Mouse (Mus musculus): Measurements from ENCODE around the gene Prickle4. TPM values are rescaled to one million over a fixed set of nuclear protein-coding genes. Genes with fewer than 3 reads are reported as not detected.
A peak's percentile ranks its signal among the peaks of the same experiment; 100 is the strongest.
"Not testable (repeated sequence)": the region's sequence is repeated elsewhere in the genome, so short reads cannot be mapped to it uniquely, and the experiment has no call there.

Prickle4 gene
- polyA plus RNA-seq, 1 experiment from 2014 or later = 0.51 TPM

DNA sequence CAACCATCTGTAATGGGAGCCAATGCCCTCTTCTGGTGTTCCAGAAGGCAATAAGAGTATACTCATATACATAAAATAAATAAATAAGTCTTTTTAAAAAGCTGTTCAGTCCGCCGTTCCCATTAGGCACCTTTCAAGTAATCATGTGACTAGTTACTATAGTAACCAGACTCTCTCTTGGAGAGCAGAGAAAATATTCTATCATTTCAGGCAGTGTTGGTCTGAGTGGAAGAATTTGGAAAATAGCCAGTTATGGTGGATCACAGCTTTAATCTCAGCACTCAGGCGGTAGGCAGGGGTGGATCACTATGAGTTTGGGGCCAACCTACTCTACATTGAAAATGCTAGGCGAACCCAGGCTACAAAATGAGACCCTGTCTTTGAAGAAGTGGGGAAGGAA lies 25.4 kb downstream of the Prickle4 start:
- no peak overlapping the region for H3K4me2 ChIP-seq (replicated peaks; ENCODE audit: low read depth)
- no peak overlapping the region for H3K27ac ChIP-seq (replicated peaks)
- H3K36me3 ChIP-seq (ENCODE audit: control insufficient read depth, insufficient read depth, low read length) = no peaks in the 10 kb centered on the region
- 63% methylated on average over 4 of the region's 4 CpGs for WGBS
- no peaks in the 10 kb centered on the region for H3K9me3 ChIP-seq (ENCODE audit: control insufficient read depth, low read length)
- peaks cover 4% of the 10 kb centered on the region for H3K4me1 ChIP-seq (replicated peaks; ENCODE audit: control insufficient read depth, insufficient read depth)
- no peaks in the 10 kb centered on the region for H3K27me3 ChIP-seq (ENCODE audit: control insufficient read depth, insufficient read depth, low read length)
- H3K4me3 ChIP-seq (ENCODE audit: low read depth, low read length) = no peak overlapping the region
- no peak for DNase-seq (ENCODE audit: low spot score)
- no peak overlapping the region for H3K9ac ChIP-seq (ENCODE audit: low read length)
- TF ChIP-seq EP300 (optimal IDR thresholded peaks at IDR 0.05) = no peak
- TF ChIP-seq CTCF (IDR thresholded peaks at IDR 0.05; ENCODE audit: low read depth) = no peak
- ATAC-seq (ENCODE audit: low FRiP score, low TSS enrichment) = no peak

DNA sequence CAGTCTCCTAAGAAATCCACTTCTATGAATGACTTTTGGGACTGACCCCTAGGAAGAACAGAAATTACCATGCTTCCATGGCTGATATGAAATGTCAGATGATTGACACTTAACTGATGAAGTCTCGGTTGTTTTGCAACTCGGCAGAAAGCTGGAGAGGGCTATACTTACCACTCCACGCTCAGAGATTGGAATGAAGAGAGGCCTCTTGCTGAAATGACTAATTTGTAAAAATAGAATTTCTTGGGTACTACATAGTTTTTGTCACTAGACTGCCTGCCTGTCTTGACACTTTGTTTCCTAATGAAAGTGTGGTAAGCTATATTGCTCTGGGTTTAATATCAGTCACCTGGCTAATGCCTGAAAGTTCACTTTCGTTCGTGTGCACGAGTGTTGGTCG lies 30.1 kb downstream of the Prickle4 start:
- Histone ChIP-seq H3K27ac (replicated peaks) (no peak overlapping the region), H3K36me3 (ENCODE audit: control insufficient read depth, insufficient read depth, low read length) (no peaks in the 10 kb centered on the region), H3K9me3 (ENCODE audit: control insufficient read depth, low read length) (no peaks in the 10 kb centered on the region), H3K9ac (ENCODE audit: low read length) (no peak overlapping the region), H3K27me3 (ENCODE audit: control insufficient read depth, insufficient read depth, low read length) (no peaks in the 10 kb centered on the region), H3K4me3 (ENCODE audit: low read depth, low read length) (no peak overlapping the region), H3K4me1 (replicated peaks; ENCODE audit: control insufficient read depth, insufficient read depth) (no peaks in the 10 kb centered on the region), H3K4me2 (replicated peaks; ENCODE audit: low read depth) (no peak overlapping the region)
- TF ChIP-seq EP300 (optimal IDR thresholded peaks at IDR 0.05) = no peak
- no peak for TF ChIP-seq CTCF (IDR thresholded peaks at IDR 0.05; ENCODE audit: low read depth)
- 84% methylated on average over 7 of the region's 7 CpGs for WGBS
- DNase-seq (ENCODE audit: low spot score) (no peak), ATAC-seq (ENCODE audit: low FRiP score, low TSS enrichment) (no peak)

DNA sequence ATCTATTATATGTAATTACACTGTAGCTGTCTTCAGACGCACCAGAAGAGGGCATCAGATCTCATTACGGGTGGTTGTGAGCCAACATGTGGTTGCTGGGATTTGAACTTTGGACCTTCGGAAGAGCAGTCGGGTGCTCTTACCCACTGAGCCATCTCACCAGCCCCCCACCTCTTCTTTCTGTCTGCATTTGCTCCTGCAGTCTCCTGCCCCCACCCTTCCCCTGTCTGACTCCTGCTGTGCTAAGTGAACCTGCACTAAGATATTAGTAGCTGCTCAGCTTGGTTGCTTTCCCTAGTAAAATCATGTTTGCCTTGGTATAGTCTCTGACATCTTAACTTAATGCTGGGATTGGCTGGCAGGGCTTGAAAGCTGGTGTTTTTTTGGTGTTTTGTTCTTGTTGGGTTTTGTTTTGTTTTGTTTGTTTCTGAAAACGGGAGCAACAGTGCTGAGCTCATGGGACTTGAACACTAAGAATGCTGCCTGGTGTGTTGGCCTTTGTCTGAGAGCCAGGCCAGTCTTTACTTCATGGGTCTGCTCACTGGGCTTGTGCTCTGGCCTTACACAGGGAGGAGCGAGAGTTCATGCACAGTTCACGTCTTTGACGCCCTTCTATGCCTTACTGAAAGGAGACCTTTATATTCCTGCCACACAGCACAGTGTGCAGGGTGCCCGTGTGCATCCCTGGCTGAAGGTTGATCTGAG lies 31.4 kb downstream of the Prickle4 start:
- 66% methylated on average over 9 of the region's 9 CpGs for WGBS
- H3K4me1 ChIP-seq (replicated peaks; ENCODE audit: control insufficient read depth, insufficient read depth) = no peaks in the 10 kb centered on the region
- no peak overlapping the region for H3K9ac ChIP-seq (ENCODE audit: low read length)
- DNase-seq (ENCODE audit: low spot score) (no peak), ATAC-seq (ENCODE audit: low FRiP score, low TSS enrichment) (no peak)
- no peak overlapping the region for H3K27ac ChIP-seq (replicated peaks)
- TF ChIP-seq EP300 (optimal IDR thresholded peaks at IDR 0.05) (no peak), CTCF (IDR thresholded peaks at IDR 0.05; ENCODE audit: low read depth) (no peak)
- H3K36me3 ChIP-seq (ENCODE audit: control insufficient read depth, insufficient read depth, low read length) = no peaks in the 10 kb centered on the region
- H3K9me3 ChIP-seq (ENCODE audit: control insufficient read depth, low read length) = no peaks in the 10 kb centered on the region
- no peaks in the 10 kb centered on the region for H3K27me3 ChIP-seq (ENCODE audit: control insufficient read depth, insufficient read depth, low read length)
- no peak overlapping the region for H3K4me2 ChIP-seq (replicated peaks; ENCODE audit: low read depth)
- H3K4me3 ChIP-seq (ENCODE audit: low read depth, low read length) = no peak overlapping the region

DNA sequence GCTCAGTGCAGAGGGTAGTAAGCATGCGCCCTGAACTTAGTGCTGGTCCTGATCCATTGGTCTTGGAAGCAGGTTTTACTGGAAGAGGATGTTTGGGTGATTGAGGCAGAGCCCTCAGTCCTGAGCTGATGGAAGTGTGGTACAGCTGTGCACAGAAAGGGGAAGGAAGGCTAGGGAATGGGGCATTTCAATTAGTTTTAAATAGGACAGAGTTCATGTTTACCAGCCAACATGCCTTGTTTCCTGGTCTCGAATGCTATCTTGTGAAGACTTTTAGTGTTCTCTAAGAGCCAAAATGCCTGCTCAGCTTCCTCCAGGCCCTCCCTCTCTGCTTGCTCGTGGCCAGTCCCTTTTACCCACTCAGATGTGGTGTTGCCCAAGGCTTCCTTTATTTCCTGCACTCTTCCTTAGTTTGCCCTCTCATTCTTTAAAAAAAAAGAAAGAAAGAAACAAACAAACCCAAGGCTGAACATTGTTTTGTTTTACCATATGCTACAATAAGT lies 35.7 kb downstream of the Prickle4 start:
- no peak overlapping the region for H3K9ac ChIP-seq (ENCODE audit: low read length)
- H3K4me2 ChIP-seq (replicated peaks; ENCODE audit: low read depth) = no peak overlapping the region
- H3K27ac ChIP-seq (replicated peaks) = no peak overlapping the region
- no peaks in the 10 kb centered on the region for H3K9me3 ChIP-seq (ENCODE audit: control insufficient read depth, low read length)
- no peak overlapping the region for H3K4me3 ChIP-seq (ENCODE audit: low read depth, low read length)
- no peaks in the 10 kb centered on the region for H3K4me1 ChIP-seq (replicated peaks; ENCODE audit: control insufficient read depth, insufficient read depth)
- ATAC-seq (ENCODE audit: low FRiP score, low TSS enrichment) = peak; percentile 51
- no peaks in the 10 kb centered on the region for H3K36me3 ChIP-seq (ENCODE audit: control insufficient read depth, insufficient read depth, low read length)
- WGBS = 65% methylated on average over 3 of the region's 3 CpGs
- no peak for TF ChIP-seq EP300 (optimal IDR thresholded peaks at IDR 0.05)
- no peak for TF ChIP-seq CTCF (IDR thresholded peaks at IDR 0.05; ENCODE audit: low read depth)
- no peak for DNase-seq (ENCODE audit: low spot score)
- no peaks in the 10 kb centered on the region for H3K27me3 ChIP-seq (ENCODE audit: control insufficient read depth, insufficient read depth, low read length)

DNA sequence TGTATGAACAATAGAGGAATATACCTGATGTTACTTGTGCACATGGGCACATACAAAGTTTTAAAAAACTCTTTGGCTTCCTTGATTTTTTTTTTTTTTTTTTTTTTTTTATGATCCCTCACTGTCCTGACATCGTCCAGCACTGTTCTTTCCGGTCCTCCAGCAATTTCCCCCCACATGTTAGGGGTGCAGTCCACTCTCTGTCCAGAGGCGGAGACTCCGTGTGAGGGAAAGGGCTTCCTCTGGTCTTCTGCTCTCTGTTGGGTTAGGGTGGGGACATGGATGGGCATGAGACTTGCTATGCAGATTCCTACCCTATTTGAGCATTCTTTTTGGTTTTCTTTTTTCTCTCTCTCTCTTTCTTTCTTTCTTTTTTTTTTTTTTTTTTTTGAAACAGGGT lies 36.6 kb downstream of the Prickle4 start:
- no peaks in the 10 kb centered on the region for H3K27me3 ChIP-seq (ENCODE audit: control insufficient read depth, insufficient read depth, low read length)
- H3K27ac ChIP-seq (replicated peaks) = no peak overlapping the region
- H3K4me3 ChIP-seq (ENCODE audit: low read depth, low read length) = no peak overlapping the region
- no peak overlapping the region for H3K9ac ChIP-seq (ENCODE audit: low read length)
- no peak overlapping the region for H3K4me2 ChIP-seq (replicated peaks; ENCODE audit: low read depth)
- WGBS = 75% methylated on average over 4 of the region's 4 CpGs
- no peak for TF ChIP-seq CTCF (IDR thresholded peaks at IDR 0.05; ENCODE audit: low read depth)
- TF ChIP-seq EP300 (optimal IDR thresholded peaks at IDR 0.05) = no peak
- DNase-seq (ENCODE audit: low spot score) (no peak), ATAC-seq (ENCODE audit: low FRiP score, low TSS enrichment) (no peak)
- H3K36me3 ChIP-seq (ENCODE audit: control insufficient read depth, insufficient read depth, low read length) = no peaks in the 10 kb centered on the region
- H3K4me1 ChIP-seq (replicated peaks; ENCODE audit: control insufficient read depth, insufficient read depth) = no peaks in the 10 kb centered on the region
- H3K9me3 ChIP-seq (ENCODE audit: control insufficient read depth, low read length) = no peaks in the 10 kb centered on the region

- no peaks in the 10 kb centered on the region for H3K4me1 ChIP-seq (replicated peaks; ENCODE audit: control insufficient read depth, insufficient read depth)
- TF ChIP-seq CTCF (IDR thresholded peaks at IDR 0.05; ENCODE audit: low read depth) (no peak), EP300 (optimal IDR thresholded peaks at IDR 0.05) (no peak)
- H3K9me3 ChIP-seq (ENCODE audit: control insufficient read depth, low read length) = no peaks in the 10 kb centered on the region
- DNase-seq (ENCODE audit: low spot score) (no peak), ATAC-seq (ENCODE audit: low FRiP score, low TSS enrichment) (no peak)
- H3K27me3 ChIP-seq (ENCODE audit: control insufficient read depth, insufficient read depth, low read length) = no peaks in the 10 kb centered on the region
- no peak overlapping the region for H3K4me3 ChIP-seq (ENCODE audit: low read depth, low read length)
- no peak overlapping the region for H3K27ac ChIP-seq (replicated peaks)
- no peak overlapping the region for H3K4me2 ChIP-seq (replicated peaks; ENCODE audit: low read depth)
- 73% methylated on average over 5 of the region's 5 CpGs for WGBS
- no peak overlapping the region for H3K9ac ChIP-seq (ENCODE audit: low read length)
- no peaks in the 10 kb centered on the region for H3K36me3 ChIP-seq (ENCODE audit: control insufficient read depth, insufficient read depth, low read length)
These were observed 38.8 kb downstream of the Prickle4 start for GRCm38 (mm10) chr17:47655697-47656096.

- H3K4me3 ChIP-seq (ENCODE audit: low read depth, low read length); H3K9ac ChIP-seq (ENCODE audit: low read length); H3K27ac ChIP-seq (replicated peaks); H3K9me3 ChIP-seq (ENCODE audit: control insufficient read depth, low read length); H3K4me1 ChIP-seq (replicated peaks; ENCODE audit: control insufficient read depth, insufficient read depth); DNase-seq (ENCODE audit: low spot score); H3K27me3 ChIP-seq (ENCODE audit: control insufficient read depth, insufficient read depth, low read length); H3K36me3 ChIP-seq (ENCODE audit: control insufficient read depth, insufficient read depth, low read length); H3K4me2 ChIP-seq (replicated peaks; ENCODE audit: low read depth): not testable (repeated sequence)
- ATAC-seq (ENCODE audit: low FRiP score, low TSS enrichment) = peak; percentile 65
- WGBS = 93% methylated on average over 8 of the region's 8 CpGs
These were observed 40.2 kb downstream of the Prickle4 start for GRCm38 (mm10) chr17:47654346-47654745.

Data from stomach, postnatal 0 days (tissue).